Mouse (Mus musculus): ENCODE results near the gene Mnd1. TPM values are rescaled to one million over a fixed set of nuclear protein-coding genes. Genes with fewer than 3 reads are reported as not detected.

The Mnd1 gene
- polyA plus RNA-seq, 1 experiment from 2014 or later, result 13.6 TPM

DNA sequence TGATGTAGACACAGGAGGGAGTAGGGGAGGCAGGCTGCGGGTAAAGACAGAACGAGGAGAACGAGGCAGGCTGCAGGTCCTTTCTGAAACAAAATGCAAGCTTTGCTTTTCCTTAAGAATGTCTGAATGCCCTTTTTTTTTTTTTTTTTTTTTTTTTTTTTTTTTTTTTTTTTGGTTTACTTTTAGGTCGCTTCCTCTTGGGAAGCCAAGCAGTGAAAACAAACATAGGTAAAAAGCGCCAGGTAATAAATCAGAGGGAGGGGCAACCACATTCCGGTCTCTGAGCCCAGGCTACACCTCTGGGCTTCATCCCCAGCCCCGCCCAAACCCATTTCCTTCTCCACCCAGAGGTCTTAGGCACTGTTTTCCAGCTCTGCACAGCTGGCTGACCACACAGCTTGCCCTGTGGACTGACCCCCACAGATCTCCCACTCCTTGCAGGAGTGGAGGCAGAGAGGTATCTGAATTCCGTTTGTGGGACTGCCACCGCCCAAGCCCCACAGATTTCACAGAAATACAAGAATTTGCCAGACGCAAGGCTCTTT, 34.1 kb upstream of the Mnd1 start:
- Histone ChIP-seq H3K4me2 (ENCODE audit: low read length) (peak overlapping the region; percentile 54), H3K27ac (ENCODE audit: low read depth) (no peak overlapping the region), H3K4me1 (replicated peaks; ENCODE audit: control insufficient read depth, insufficient read depth, low read length) (peaks cover 8% of the 10 kb centered on the region; the same call in 1 of the 2 replicates), H3K9me3 (ENCODE audit: control insufficient read depth, low read length) (0 out of 2 replicates have a peak, but pooled peaks cover 2% of the 10 kb centered on the region), H3K27me3 (replicated peaks; ENCODE audit: control insufficient read depth, insufficient read depth, low read length) (0 out of 2 replicates have a peak, but pooled peaks cover 6% of the 10 kb centered on the region), H3K4me3 (ENCODE audit: low read depth, low read length) (peak overlapping the region; percentile 32; the same call in 1 of the 2 replicates), H3K9ac (ENCODE audit: low read length) (no peak overlapping the region), H3K36me3 (ENCODE audit: control insufficient read depth, insufficient read depth, low read length) (no peaks in the 10 kb centered on the region; the same call in 1 of the 2 replicates)
- ATAC-seq (replicated peaks; ENCODE audit: low FRiP score, low TSS enrichment, low read depth), result no peak; the same call in 1 of the 2 replicates
- DNase-seq (ENCODE audit: low spot score), result peak; percentile 70
- WGBS, result 24% methylated on average over 10 of the region's 10 CpGs

DNA sequence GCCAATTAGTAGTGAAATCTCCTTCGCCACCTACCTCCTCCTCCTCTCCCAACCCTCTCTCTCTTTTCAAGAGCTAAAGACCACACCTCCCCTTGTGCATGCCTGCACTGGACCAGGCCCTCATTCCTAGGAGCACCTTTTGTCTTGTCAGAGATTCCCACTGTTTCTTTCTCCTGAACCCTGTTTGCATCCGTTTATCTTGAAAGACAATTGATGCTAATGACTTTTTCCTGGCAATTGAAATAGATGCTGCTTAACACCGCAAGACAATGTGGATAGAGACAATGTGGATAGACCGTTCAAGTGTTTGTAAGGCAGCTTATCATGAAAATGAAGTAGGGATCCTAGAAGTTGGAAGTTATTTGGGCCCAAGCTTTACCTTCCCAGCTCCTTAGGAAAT, 26.1 kb upstream of the Mnd1 start:
- 0 out of 2 replicates have a peak, but pooled peaks cover 2% of the 10 kb centered on the region for H3K9me3 ChIP-seq (ENCODE audit: control insufficient read depth, low read length)
- ATAC-seq (replicated peaks; ENCODE audit: low FRiP score, low TSS enrichment, low read depth) (no peak), DNase-seq (ENCODE audit: low spot score) (no peak)
- no peaks in the 10 kb centered on the region for H3K4me1 ChIP-seq (replicated peaks; ENCODE audit: control insufficient read depth, insufficient read depth, low read length)
- no peak overlapping the region for H3K9ac ChIP-seq (ENCODE audit: low read length)
- 53% methylated on average over 4 of the region's 4 CpGs for WGBS
- no peaks in the 10 kb centered on the region for H3K27me3 ChIP-seq (replicated peaks; ENCODE audit: control insufficient read depth, insufficient read depth, low read length)
- H3K4me3 ChIP-seq (ENCODE audit: low read depth, low read length), result no peak overlapping the region
- H3K27ac ChIP-seq (ENCODE audit: low read depth), result no peak overlapping the region
- H3K36me3 ChIP-seq (ENCODE audit: control insufficient read depth, insufficient read depth, low read length), result 0 out of 2 replicates have a peak, but pooled peaks cover 3% of the 10 kb centered on the region
- H3K4me2 ChIP-seq (ENCODE audit: low read length), result no peak overlapping the region

DNA sequence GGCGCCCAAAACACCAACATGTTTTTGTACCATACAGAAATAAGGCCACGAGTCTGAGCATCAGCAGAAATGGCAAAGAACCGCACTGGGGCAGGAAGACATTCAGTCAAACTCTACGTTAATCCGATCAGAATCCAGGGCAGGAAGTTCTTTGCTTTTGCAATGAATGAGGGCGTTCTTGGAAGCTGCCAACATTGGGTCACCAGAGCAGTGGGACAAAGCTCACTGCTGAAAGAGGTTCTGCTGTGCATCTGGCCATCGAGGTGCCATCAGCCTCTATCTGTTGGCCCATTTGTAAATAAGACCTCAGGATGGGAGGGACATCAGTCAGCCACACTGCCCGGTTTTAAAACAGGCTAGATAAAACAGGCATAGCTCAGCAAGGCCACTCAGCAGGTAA, 25.5 kb upstream of the Mnd1 start:
- ATAC-seq (replicated peaks; ENCODE audit: low FRiP score, low TSS enrichment, low read depth), result no peak
- no peak overlapping the region for H3K27ac ChIP-seq (ENCODE audit: low read depth)
- H3K36me3 ChIP-seq (ENCODE audit: control insufficient read depth, insufficient read depth, low read length), result 0 out of 2 replicates have a peak, but pooled peaks cover 3% of the 10 kb centered on the region
- DNase-seq (ENCODE audit: low spot score), result no peak
- 59% methylated on average over 8 of the region's 8 CpGs for WGBS
- H3K4me1 ChIP-seq (replicated peaks; ENCODE audit: control insufficient read depth, insufficient read depth, low read length), result no peaks in the 10 kb centered on the region
- H3K27me3 ChIP-seq (replicated peaks; ENCODE audit: control insufficient read depth, insufficient read depth, low read length), result no peaks in the 10 kb centered on the region
- no peak overlapping the region for H3K9ac ChIP-seq (ENCODE audit: low read length)
- 0 out of 2 replicates have a peak, but pooled peaks cover 2% of the 10 kb centered on the region for H3K9me3 ChIP-seq (ENCODE audit: control insufficient read depth, low read length)
- H3K4me3 ChIP-seq (ENCODE audit: low read depth, low read length), result no peak overlapping the region
- no peak overlapping the region for H3K4me2 ChIP-seq (ENCODE audit: low read length)

DNA sequence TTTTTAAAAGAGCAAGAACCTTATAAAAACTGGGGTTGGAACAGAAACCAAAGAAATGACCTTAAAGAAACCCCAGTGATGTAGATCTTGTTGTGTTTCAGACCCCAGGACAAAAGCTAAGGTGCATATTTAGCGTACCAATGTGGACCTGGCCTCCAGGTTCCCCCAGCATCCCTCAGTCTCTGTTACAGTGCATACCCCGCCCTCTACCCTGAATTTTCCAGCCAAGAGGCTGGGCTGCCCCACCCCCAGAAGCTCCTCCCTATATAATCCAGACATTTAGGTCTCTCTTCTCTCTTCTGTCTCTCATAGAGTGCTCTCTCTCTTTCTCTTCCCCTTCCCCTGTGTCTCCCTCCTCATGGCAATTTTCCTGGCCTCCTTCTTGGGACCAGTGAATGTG, 24.7 kb upstream of the Mnd1 start:
- ATAC-seq (replicated peaks; ENCODE audit: low FRiP score, low TSS enrichment, low read depth) (no peak), DNase-seq (ENCODE audit: low spot score) (peak; percentile 27)
- Histone ChIP-seq H3K36me3 (ENCODE audit: control insufficient read depth, insufficient read depth, low read length) (0 out of 2 replicates have a peak, but pooled peaks cover 3% of the 10 kb centered on the region), H3K9ac (ENCODE audit: low read length) (no peak overlapping the region), H3K27me3 (replicated peaks; ENCODE audit: control insufficient read depth, insufficient read depth, low read length) (no peaks in the 10 kb centered on the region), H3K4me2 (ENCODE audit: low read length) (no peak overlapping the region), H3K4me3 (ENCODE audit: low read depth, low read length) (no peak overlapping the region), H3K4me1 (replicated peaks; ENCODE audit: control insufficient read depth, insufficient read depth, low read length) (no peaks in the 10 kb centered on the region), H3K9me3 (ENCODE audit: control insufficient read depth, low read length) (0 out of 2 replicates have a peak, but pooled peaks cover 2% of the 10 kb centered on the region), H3K27ac (ENCODE audit: low read depth) (no peak overlapping the region)
- 82% methylated on average over 2 of the region's 2 CpGs for whole genome bisulfite sequencing

DNA sequence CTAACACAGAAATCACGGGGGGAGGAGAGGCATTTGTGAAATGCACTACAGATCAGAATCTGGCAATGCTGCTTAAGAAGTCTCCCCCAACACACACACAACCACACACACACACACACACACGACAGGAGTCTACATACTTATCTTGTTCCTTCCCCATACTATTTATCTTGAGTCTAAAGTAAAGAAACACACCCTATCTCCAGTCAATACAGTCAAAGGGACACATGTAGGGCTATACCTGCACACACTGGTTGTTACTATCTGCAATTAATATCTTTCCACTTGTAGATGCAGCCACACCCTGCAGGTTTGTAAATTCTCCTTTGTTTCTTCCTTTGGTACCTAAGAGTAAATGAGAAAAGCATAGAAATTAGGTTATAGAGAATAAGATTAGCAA, 22.2 kb upstream of the Mnd1 start:
- 60% methylated on average over 2 of the region's 2 CpGs for WGBS
- Histone ChIP-seq H3K27me3 (replicated peaks; ENCODE audit: control insufficient read depth, insufficient read depth, low read length) (no peaks in the 10 kb centered on the region), H3K36me3 (ENCODE audit: control insufficient read depth, insufficient read depth, low read length) (peaks cover 7% of the 10 kb centered on the region; the same call in 1 of the 2 replicates), H3K4me3 (ENCODE audit: low read depth, low read length) (no peak overlapping the region), H3K4me1 (replicated peaks; ENCODE audit: control insufficient read depth, insufficient read depth, low read length) (no peaks in the 10 kb centered on the region), H3K9ac (ENCODE audit: low read length) (no peak overlapping the region), H3K27ac (ENCODE audit: low read depth) (no peak overlapping the region), H3K9me3 (ENCODE audit: control insufficient read depth, low read length) (no peaks in the 10 kb centered on the region), H3K4me2 (ENCODE audit: low read length) (no peak overlapping the region)
- DNase-seq (ENCODE audit: low spot score) (no peak), ATAC-seq (replicated peaks; ENCODE audit: low FRiP score, low TSS enrichment, low read depth) (no peak)

DNA sequence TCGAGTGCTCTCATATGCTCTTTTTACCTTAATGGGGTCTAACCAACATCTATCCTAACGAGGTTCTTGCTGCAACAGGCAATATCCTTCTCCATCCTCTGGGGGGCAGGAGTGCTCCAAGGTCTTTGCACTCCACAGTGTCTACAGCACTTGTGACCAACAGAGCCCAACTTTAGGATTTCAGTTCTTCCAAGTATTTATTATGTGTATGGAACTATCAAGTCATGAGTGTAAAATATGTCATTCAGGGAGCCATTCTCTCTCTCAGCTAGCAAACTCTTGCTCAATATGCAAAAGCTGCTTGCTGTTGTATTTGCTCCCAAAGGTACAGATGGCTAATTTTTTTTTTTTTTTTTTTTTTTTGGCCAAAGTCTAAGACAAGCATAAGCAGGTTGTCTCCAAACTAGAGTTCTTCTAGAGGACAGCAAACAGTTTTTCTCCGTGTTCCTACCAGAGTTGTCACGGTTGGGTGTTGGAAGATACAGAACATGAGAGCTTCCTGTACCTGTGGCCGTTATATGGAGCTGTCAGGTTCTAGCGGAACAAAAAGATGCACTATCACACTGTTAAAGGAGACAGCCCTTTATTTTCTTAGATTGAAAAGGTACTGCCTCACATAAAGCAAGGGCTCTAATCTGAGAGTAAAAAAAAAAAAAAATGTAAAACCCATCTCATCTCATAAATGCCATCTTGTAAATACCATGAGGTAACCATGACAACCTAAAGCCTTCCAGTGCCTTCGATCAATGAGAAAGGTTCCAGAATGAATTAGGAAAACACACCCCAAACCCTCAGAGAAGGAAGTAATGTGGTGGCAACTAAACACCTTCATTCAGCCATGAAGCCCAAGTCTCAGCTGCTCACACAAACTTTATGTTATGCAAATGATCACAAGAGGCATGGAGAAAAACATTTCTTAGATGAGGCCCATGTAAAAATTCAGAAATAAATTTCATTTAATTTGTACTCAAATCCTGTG, 20.0 kb upstream of the Mnd1 start:
- Histone ChIP-seq H3K4me2 (ENCODE audit: low read length) (no peak overlapping the region), H3K36me3 (ENCODE audit: control insufficient read depth, insufficient read depth, low read length) (peaks cover 13% of the 10 kb centered on the region; the same call in 1 of the 2 replicates), H3K27me3 (replicated peaks; ENCODE audit: control insufficient read depth, insufficient read depth, low read length) (no peaks in the 10 kb centered on the region), H3K9me3 (ENCODE audit: control insufficient read depth, low read length) (no peaks in the 10 kb centered on the region), H3K9ac (ENCODE audit: low read length) (no peak overlapping the region), H3K4me1 (replicated peaks; ENCODE audit: control insufficient read depth, insufficient read depth, low read length) (no peaks in the 10 kb centered on the region), H3K27ac (ENCODE audit: low read depth) (no peak overlapping the region), H3K4me3 (ENCODE audit: low read depth, low read length) (no peak overlapping the region)
- DNase-seq (ENCODE audit: low spot score) (peak; percentile 77), ATAC-seq (replicated peaks; ENCODE audit: low FRiP score, low TSS enrichment, low read depth) (0 out of 2 replicates have a peak, but pooled peaks have one; percentile 74)
- 55% methylated on average over 7 of the region's 7 CpGs for WGBS

DNA sequence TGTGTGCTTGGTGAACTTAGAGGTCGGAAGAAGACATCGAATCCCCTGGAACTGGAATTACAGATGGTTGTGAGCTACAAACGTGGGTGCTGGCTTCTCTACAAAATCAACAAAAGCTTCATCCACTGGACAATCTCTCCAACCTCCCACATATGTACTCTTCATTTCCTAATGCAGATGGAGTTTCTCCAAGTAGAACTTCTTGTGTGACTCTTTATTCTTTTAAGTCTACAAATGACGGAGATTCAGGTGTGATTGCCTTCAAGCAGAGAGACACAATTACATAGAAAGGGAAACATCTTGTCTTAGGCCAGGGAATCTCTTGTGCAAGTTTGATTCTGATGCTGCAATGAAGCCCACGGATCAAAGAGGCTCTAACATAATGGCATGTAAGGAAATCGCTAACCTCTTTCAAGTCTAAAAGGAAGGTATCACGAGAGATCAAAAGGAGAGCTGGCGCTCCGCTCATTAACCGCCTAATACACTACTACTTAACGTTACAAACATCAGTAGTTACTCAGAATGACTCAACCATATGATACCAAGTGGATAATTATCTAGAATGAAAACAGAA, 18.1 kb upstream of the Mnd1 start, which contains the start of gene Gm6525:
Gene Gm6525, plus strand, starts transcription at position 524 of the 574 bp plus-strand sequence.
- Histone ChIP-seq H3K4me1 (replicated peaks; ENCODE audit: control insufficient read depth, insufficient read depth, low read length) (no peaks in the 10 kb centered on the region), H3K27ac (ENCODE audit: low read depth) (no peak within 1 kb of the TSS), H3K4me2 (ENCODE audit: low read length) (no peak within 1 kb of the TSS), H3K9me3 (ENCODE audit: control insufficient read depth, low read length) (no peaks in the 10 kb centered on the region), H3K36me3 (ENCODE audit: control insufficient read depth, insufficient read depth, low read length) (peaks cover 21% of the 10 kb centered on the region), H3K27me3 (replicated peaks; ENCODE audit: control insufficient read depth, insufficient read depth, low read length) (no peaks in the 10 kb centered on the region), H3K9ac (ENCODE audit: low read length) (no peak within 1 kb of the TSS), H3K4me3 (ENCODE audit: low read depth, low read length) (no peak within 1 kb of the TSS)
- DNase-seq (ENCODE audit: low spot score) (no peak), ATAC-seq (replicated peaks; ENCODE audit: low FRiP score, low TSS enrichment, low read depth) (no peak)
- WGBS, result 87% methylated on average over 11 of the region's 11 CpGs

DNA sequence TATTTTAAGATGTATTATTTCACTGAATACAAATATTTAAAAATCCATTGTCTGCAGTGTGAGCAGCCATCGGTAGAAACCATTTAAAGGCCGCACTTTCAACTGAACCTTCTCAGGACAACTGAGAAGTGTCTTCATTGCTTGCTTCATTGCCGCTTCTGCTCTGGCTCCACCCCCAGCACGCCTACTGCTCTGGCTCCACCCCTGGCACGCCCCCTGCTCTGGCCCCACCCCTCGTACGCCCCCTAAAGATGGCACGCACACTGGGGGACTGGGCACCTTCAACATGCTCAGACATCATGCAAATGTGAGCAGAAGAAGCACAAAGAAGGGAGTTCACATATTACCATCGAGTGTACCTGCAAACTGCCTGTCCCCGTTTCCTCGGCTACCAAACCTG, 16.8 kb upstream of the Mnd1 start:
- ATAC-seq (replicated peaks; ENCODE audit: low FRiP score, low TSS enrichment, low read depth) (no peak), DNase-seq (ENCODE audit: low spot score) (no peak)
- Histone ChIP-seq H3K9ac (ENCODE audit: low read length) (no peak overlapping the region), H3K4me3 (ENCODE audit: low read depth, low read length) (no peak overlapping the region), H3K4me1 (replicated peaks; ENCODE audit: control insufficient read depth, insufficient read depth, low read length) (no peaks in the 10 kb centered on the region), H3K27ac (ENCODE audit: low read depth) (no peak overlapping the region), H3K27me3 (replicated peaks; ENCODE audit: control insufficient read depth, insufficient read depth, low read length) (no peaks in the 10 kb centered on the region), H3K9me3 (ENCODE audit: control insufficient read depth, low read length) (no peaks in the 10 kb centered on the region), H3K36me3 (ENCODE audit: control insufficient read depth, insufficient read depth, low read length) (peaks cover 20% of the 10 kb centered on the region), H3K4me2 (ENCODE audit: low read length) (no peak overlapping the region)
- 40% methylated on average over 11 of the region's 11 CpGs for WGBS

Measured in intestine, embryonic 14.5 days (tissue).